Mouse (Mus musculus) kidney, embryonic 15.5 days (tissue): ENCODE measurements at regions not wholly inside any gene's neighbourhood (a gene's known extent, or its start where the extent isn't known, plus 50 kb on each side); places are given as distances from the start of the nearest gene placed in this dataset.

Experiments
- ATAC-seq: fragments of 200-750 bp; cut with Nextera tagmentation; replicated peaks from 2 replicates; pipeline ENCODE4 v1.8.0; 2017; ENCODE audit warnings: moderate TSS enrichment; ENCODE audit not compliant: low FRiP score
- H3K27ac ChIP-seq: fragments of 300-500 bp; sonication (generic); 2 replicates; pipeline ENCODE4 v1.5.1; 2015; ENCODE audit warnings: mild to moderate bottlenecking, inconsistent platforms
- H3K27me3 ChIP-seq: fragments of 300-500 bp; sonication (generic); 2 replicates; pipeline ENCODE4 v1.6.1; 2015; ENCODE audit warnings: inconsistent platforms
- H3K36me3 ChIP-seq: fragments of 300-500 bp; sonication (generic); 2 replicates; pipeline ENCODE4 v1.6.1; 2015; ENCODE audit warnings: inconsistent platforms
- H3K4me1 ChIP-seq: fragments of 300-500 bp; sonication (generic); 2 replicates; pipeline ENCODE4 v1.6.1; 2015; ENCODE audit warnings: inconsistent platforms
- H3K4me2 ChIP-seq: fragments of 300-500 bp; sonication (generic); 2 replicates; pipeline ENCODE4 v1.6.1; 2015; ENCODE audit warnings: moderate library complexity, mild to moderate bottlenecking, inconsistent platforms
- H3K4me3 ChIP-seq: fragments of 300-500 bp; sonication (generic); replicated peaks from 2 replicates; pipeline ENCODE4 v1.5.1; 2015; ENCODE audit warnings: mild to moderate bottlenecking, inconsistent platforms
- H3K9ac ChIP-seq: fragments of 300-500 bp; sonication (generic); 2 replicates; pipeline ENCODE4 v1.6.1; 2015; ENCODE audit warnings: mild to moderate bottlenecking, inconsistent platforms
- H3K9me3 ChIP-seq: fragments of 300-500 bp; sonication (generic); replicated peaks from 2 replicates; pipeline ENCODE4 v1.6.1; 2016; ENCODE audit warnings: inconsistent platforms
- WGBS: fragments of 180-500 bp; shearing (Covaris S2); methylation state at CpG from one replicate; pipeline ENCODE4 v1.1.7; 2015; ENCODE audit warnings: mixed read lengths; 5-methylcytosine and 5-hydroxymethylcytosine counted together

- H3K4me3 ChIP-seq = no peak overlapping the region
- WGBS = 64% methylated on average over 8 of the region's 8 CpGs
- ATAC-seq = no peak
Measured at GRCm38 (mm10) chr15:86814808-86815421, 600.7 kb downstream of the Tbc1d22a start.

DNA sequence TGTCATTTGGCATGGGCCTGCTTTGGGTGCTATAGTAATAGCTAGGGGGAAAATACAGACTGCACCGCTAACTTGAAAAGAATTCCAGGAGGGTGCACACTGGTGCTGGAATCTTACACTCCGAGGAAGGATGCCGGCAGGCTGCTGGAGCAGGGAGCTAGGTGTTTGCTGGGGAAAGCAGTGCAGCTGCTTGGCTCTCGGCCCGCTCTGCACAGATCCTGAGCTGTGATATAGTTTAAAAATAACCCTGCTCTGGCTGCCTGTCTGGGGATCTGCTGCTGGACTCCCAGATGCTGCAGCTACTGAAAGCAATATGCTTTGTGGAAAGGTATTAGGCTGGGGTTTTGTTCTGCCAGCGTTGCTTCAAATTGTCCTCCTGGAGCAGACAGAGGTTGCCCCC, 621.7 kb downstream of the Tbc1d22a start:
- no peak overlapping the region for H3K9ac ChIP-seq
- H3K27ac ChIP-seq = no peak overlapping the region
- H3K27me3 ChIP-seq = no peaks in the 10 kb centered on the region
- no peaks in the 10 kb centered on the region for H3K36me3 ChIP-seq
- WGBS = 50% methylated on average over 6 of the region's 6 CpGs
- ATAC-seq = 0 out of 2 replicates have a peak, but pooled peaks have one; percentile 15
- H3K4me2 ChIP-seq = no peak overlapping the region
- no peaks in the 10 kb centered on the region for H3K9me3 ChIP-seq
- H3K4me3 ChIP-seq = no peak overlapping the region
- H3K4me1 ChIP-seq = peaks cover 4% of the 10 kb centered on the region; the same call in 1 of the 2 replicates

More at GRCm38 (mm10) chr15:86814808-86815421, 600.7 kb downstream of the Tbc1d22a start:
- no peaks in the 10 kb centered on the region for H3K36me3 ChIP-seq
- no peak overlapping the region for H3K27ac ChIP-seq
- H3K27me3 ChIP-seq = no peaks in the 10 kb centered on the region
- H3K4me1 ChIP-seq = no peaks in the 10 kb centered on the region
- H3K9me3 ChIP-seq = no peaks in the 10 kb centered on the region
- H3K9ac ChIP-seq = no peak overlapping the region
- H3K4me2 ChIP-seq = no peak overlapping the region

DNA sequence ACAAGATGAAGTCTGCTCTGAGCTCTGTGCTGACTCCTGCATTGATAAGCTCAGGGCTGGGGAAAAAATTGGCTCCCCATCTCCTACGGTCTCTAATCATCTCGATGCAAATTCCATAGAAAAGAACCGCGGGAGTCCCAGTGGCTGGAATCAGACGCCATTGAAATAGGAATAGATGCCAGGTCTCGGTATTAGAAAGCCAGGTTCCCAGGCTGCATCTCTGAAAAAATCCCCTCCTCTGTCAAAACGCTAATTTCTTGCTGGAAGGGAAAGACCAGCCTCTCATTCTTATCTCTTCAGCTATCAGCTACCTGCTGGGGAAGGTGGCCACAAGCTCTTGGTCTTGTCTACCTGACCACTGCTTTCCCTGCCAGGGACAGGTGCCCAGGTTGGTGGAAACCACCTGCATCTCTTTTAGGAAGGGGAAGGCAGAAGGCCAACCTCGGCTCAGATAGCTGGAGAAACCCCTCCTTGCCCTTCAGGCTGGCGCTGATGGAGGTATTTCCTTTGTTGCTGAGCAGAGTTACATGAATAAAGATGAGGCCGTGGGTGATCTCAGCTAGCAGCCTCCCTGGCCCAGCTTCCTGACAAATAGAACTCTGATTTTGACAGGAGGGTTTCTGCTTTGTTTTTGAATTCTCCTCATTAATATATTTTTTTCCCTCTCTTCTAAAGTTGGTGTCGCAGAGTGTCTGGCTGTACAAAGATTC, 638.1 kb downstream of the Tbc1d22a start:
- 55% methylated on average over 11 of the region's 11 CpGs for WGBS
- Histone ChIP-seq H3K27me3 (no peaks in the 10 kb centered on the region), H3K4me1 (no peaks in the 10 kb centered on the region), H3K4me2 (no peak overlapping the region), H3K27ac (no peak overlapping the region), H3K36me3 (no peaks in the 10 kb centered on the region), H3K4me3 (no peak overlapping the region), H3K9ac (no peak overlapping the region), H3K9me3 (no peaks in the 10 kb centered on the region)
- ATAC-seq = no peak

DNA sequence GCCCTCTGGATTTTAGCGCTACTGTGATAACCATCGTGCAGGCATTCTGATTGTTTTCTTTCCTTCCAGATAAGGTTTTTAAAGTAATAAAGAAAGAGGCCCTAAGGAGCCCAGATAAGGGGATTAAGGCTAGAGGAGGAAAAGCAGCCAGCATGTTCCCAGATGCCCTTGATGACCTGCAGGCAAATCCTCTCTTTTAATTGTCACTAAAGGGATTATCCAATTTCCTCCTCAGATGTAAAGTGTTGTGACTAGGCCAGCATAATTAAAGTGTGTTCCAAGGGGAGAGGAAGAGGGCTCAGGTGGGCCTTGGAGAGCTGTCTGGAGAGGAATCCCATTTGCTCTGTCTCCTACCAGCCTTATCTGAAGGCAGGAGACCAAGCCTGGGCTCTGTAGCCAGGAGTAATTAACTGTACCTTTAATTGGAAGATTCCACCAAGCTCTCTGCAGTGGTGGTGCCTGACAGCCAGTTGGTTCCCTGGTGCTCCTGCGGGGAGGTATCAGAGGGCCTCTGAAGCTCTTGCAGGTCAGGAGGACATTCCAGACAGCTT, 644.2 kb downstream of the Tbc1d22a start:
- Histone ChIP-seq H3K4me2 (no peak overlapping the region), H3K27ac (no peak overlapping the region), H3K27me3 (no peaks in the 10 kb centered on the region), H3K36me3 (no peaks in the 10 kb centered on the region), H3K9ac (no peak overlapping the region), H3K9me3 (no peaks in the 10 kb centered on the region), H3K4me3 (no peak overlapping the region), H3K4me1 (no peaks in the 10 kb centered on the region)
- no peak for ATAC-seq
- WGBS = 38% methylated on average over 3 of the region's 3 CpGs

GRCm38 (mm10) chr15:86875721-86876309, 661.6 kb downstream of the Tbc1d22a start:
- Histone ChIP-seq H3K4me3 (peak overlapping the region; percentile 15; the same call in 1 of the 2 replicates), H3K27me3 (no peaks in the 10 kb centered on the region), H3K27ac (0 out of 2 replicates have a peak overlapping the region, but pooled peaks have one; percentile 9), H3K9me3 (no peaks in the 10 kb centered on the region), H3K4me1 (peaks cover 15% of the 10 kb centered on the region), H3K4me2 (peak overlapping the region; percentile 48), H3K36me3 (no peaks in the 10 kb centered on the region), H3K9ac (no peak overlapping the region)
- peak; percentile 43 for ATAC-seq
- 13% methylated on average over 7 of the region's 7 CpGs for WGBS

- H3K4me2 ChIP-seq = no peak overlapping the region
- no peak overlapping the region for H3K4me3 ChIP-seq
- WGBS = 29% methylated on average over 6 of the region's 6 CpGs
- no peaks in the 10 kb centered on the region for H3K27me3 ChIP-seq
- H3K9ac ChIP-seq = no peak overlapping the region
- H3K27ac ChIP-seq = no peak overlapping the region
- ATAC-seq = peak; percentile 67
- peaks cover 7% of the 10 kb centered on the region; the same call in 1 of the 2 replicates for H3K4me1 ChIP-seq
- no peaks in the 10 kb centered on the region for H3K9me3 ChIP-seq
- H3K36me3 ChIP-seq = no peaks in the 10 kb centered on the region
Measured at GRCm38 (mm10) chr15:86896974-86897373, 647.1 kb upstream of the Fam19a5 start.

DNA sequence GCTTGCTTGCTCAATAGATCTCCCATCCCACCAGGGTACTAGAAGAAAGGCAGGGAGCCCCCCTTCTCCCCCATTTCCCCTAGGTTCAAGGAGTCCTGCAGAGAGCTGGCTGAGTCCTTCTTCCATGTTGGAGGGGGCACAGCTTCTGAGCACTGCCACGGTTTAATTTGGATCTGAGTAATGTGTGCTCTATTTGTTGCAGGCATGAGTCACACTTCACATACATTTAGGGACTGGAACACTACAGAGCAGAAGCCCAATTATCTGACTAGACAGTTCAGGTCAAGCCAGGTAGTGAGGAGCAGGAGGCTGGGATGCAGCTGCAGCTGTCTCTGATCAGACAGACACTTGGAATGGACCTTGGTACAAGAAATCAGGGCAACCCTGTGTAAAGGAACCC, 644.1 kb upstream of the Fam19a5 start:
- Histone ChIP-seq H3K4me2 (no peak overlapping the region), H3K4me3 (no peak overlapping the region), H3K9me3 (no peaks in the 10 kb centered on the region), H3K27me3 (no peaks in the 10 kb centered on the region), H3K9ac (no peak overlapping the region), H3K36me3 (no peaks in the 10 kb centered on the region), H3K27ac (no peak overlapping the region), H3K4me1 (peaks cover 7% of the 10 kb centered on the region; the same call in 1 of the 2 replicates)
- ATAC-seq = no peak
- 59% methylated on average over 1 of the region's 1 CpGs for WGBS

DNA sequence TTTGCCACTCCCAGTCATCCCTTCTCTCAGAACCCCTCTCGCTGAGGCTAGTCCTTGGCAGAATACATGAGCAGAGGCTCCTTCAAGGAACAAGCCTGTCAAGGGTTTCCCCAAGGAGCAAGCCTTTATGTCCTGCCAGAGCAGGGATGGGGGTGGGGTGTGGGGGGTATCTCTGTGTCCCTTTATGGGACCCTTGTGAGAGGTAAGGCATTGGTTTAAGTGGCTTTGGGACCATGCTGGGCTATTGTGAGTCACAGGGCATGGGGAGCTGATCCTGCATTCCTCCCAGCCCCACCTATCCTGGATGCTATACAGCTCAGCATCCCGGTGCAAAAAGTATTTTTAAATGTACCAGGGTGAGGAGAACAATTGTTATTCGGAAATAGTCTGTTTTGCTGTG, 641.1 kb upstream of the Fam19a5 start:
- no peak for ATAC-seq
- 45% methylated on average over 3 of the region's 3 CpGs for WGBS
- no peak overlapping the region for H3K4me3 ChIP-seq
- H3K27ac ChIP-seq = no peak overlapping the region
- H3K27me3 ChIP-seq = no peaks in the 10 kb centered on the region
- H3K9ac ChIP-seq = no peak overlapping the region
- no peaks in the 10 kb centered on the region for H3K9me3 ChIP-seq
- H3K36me3 ChIP-seq = no peaks in the 10 kb centered on the region
- H3K4me2 ChIP-seq = no peak overlapping the region
- no peaks in the 10 kb centered on the region for H3K4me1 ChIP-seq

GRCm38 (mm10) chr15:86913276-86913675, 630.8 kb upstream of the Fam19a5 start:
- H3K4me2 ChIP-seq = no peak overlapping the region
- no peaks in the 10 kb centered on the region for H3K36me3 ChIP-seq
- 83% methylated on average over 3 of the region's 3 CpGs for WGBS
- no peak overlapping the region for H3K9ac ChIP-seq
- H3K4me1 ChIP-seq = no peaks in the 10 kb centered on the region
- H3K27me3 ChIP-seq = no peaks in the 10 kb centered on the region
- ATAC-seq = no peak
- no peaks in the 10 kb centered on the region for H3K9me3 ChIP-seq
- no peak overlapping the region for H3K27ac ChIP-seq
- H3K4me3 ChIP-seq = no peak overlapping the region

DNA sequence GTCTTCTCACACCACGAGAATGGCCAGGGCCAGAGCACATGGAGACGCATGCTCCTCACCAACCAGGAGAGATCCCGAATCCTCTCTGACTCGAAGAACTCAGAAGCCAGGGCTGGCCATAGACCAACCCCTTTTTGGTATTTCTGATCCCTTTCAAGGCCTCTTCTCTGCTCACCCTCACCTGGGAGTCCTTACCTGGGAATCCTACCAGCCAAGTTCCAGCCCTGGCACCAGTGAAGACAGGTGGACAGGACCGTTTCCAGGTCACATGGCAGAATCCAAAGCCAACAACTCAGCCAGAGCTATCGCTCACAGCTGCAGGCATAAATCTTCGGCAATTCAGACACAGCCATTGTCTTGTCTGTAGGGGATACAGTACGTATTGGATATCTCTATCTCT, 626.2 kb upstream of the Fam19a5 start:
- Histone ChIP-seq H3K4me2 (no peak overlapping the region), H3K4me3 (no peak overlapping the region), H3K4me1 (0 out of 2 replicates have a peak, but pooled peaks cover 2% of the 10 kb centered on the region), H3K27ac (no peak overlapping the region), H3K9me3 (no peaks in the 10 kb centered on the region), H3K27me3 (no peaks in the 10 kb centered on the region), H3K36me3 (no peaks in the 10 kb centered on the region), H3K9ac (no peak overlapping the region)
- ATAC-seq = no peak
- 88% methylated on average over 8 of the region's 8 CpGs for WGBS

- 71% methylated on average over 8 of the region's 8 CpGs for WGBS
- no peaks in the 10 kb centered on the region for H3K36me3 ChIP-seq
- ATAC-seq = no peak
- no peaks in the 10 kb centered on the region for H3K9me3 ChIP-seq
- H3K9ac ChIP-seq = no peak overlapping the region
- H3K27ac ChIP-seq = no peak overlapping the region
- H3K4me3 ChIP-seq = no peak overlapping the region
- H3K4me2 ChIP-seq = no peak overlapping the region
- 0 out of 2 replicates have a peak, but pooled peaks cover 2% of the 10 kb centered on the region for H3K4me1 ChIP-seq
- H3K27me3 ChIP-seq = no peaks in the 10 kb centered on the region
Measured at GRCm38 (mm10) chr15:86919704-86920103, 624.4 kb upstream of the Fam19a5 start.

GRCm38 (mm10) chr15:86920185-86920584, 623.9 kb upstream of the Fam19a5 start:
- Histone ChIP-seq H3K9ac (no peak overlapping the region), H3K4me2 (no peak overlapping the region), H3K4me3 (no peak overlapping the region), H3K36me3 (no peaks in the 10 kb centered on the region), H3K9me3 (no peaks in the 10 kb centered on the region), H3K27me3 (no peaks in the 10 kb centered on the region), H3K4me1 (0 out of 2 replicates have a peak, but pooled peaks cover 2% of the 10 kb centered on the region), H3K27ac (no peak overlapping the region)
- ATAC-seq = no peak
- 41% methylated on average over 7 of the region's 7 CpGs for WGBS
